Mouse (Mus musculus) CH12.LX (cell line): ENCODE measurements around the gene Adamts16. TPM values are rescaled to one million over a fixed set of nuclear protein-coding genes. Genes with fewer than 3 reads are reported as not detected.

Experiments used
- DNase-seq: peaks from one replicate; pipeline ENCODE4 v3.0.0-alpha.2; 2013; ENCODE audit errors: extremely low read depth
- H3K27ac ChIP-seq: 2 replicates; pipeline ENCODE4 v1.5.1; 2012; ENCODE audit warnings: low read depth, mild to moderate bottlenecking, control low read depth, moderate library complexity; ENCODE audit not compliant: insufficient read depth
- H3K27me3 ChIP-seq: replicated peaks from 2 replicates; pipeline ENCODE3; 2012; ENCODE audit warnings: inconsistent platforms
- H3K36me3 ChIP-seq, 2 experiments: replicated peaks in 1 of 2; 2 replicates each; pipeline versions ENCODE3 to v1.6.1; 2012; ENCODE audit warnings: inconsistent platforms in 1 of 2, low read length in 1 of 2, mild to moderate bottlenecking in 1 of 2, mixed read lengths in 1 of 2, moderate library complexity in 1 of 2; ENCODE audit not compliant: control insufficient read depth in 1 of 2, insufficient read depth in 1 of 2
- H3K4me1 ChIP-seq, 2 experiments: 2 replicates each; pipeline ENCODE4 v1.6.1; 2012; ENCODE audit warnings: inconsistent platforms in 1 of 2, moderate library complexity in 1 of 2; ENCODE audit not compliant: insufficient read depth in 2 of 2, control insufficient read depth in 1 of 2
- H3K4me2 ChIP-seq: 2 replicates; pipeline ENCODE4 v1.6.1; 2012; ENCODE audit warnings: low read depth, mild to moderate bottlenecking, control low read depth; ENCODE audit not compliant: poor library complexity, insufficient read depth, severe bottlenecking
- H3K4me3 ChIP-seq, 3 experiments: fragments of 150-350 bp in 1 of 3; sonication (generic) in 1 of 3; replicated peaks in 1 of 3; 2 replicates each; pipeline versions ENCODE3 to v1.5.1; 2011 to 2012; ENCODE audit warnings: low read depth in 2 of 3, low read length in 2 of 3, mild to moderate bottlenecking in 2 of 3, moderate library complexity in 2 of 3, control low read depth in 1 of 3, improper control_type of control experiment in 1 of 3, inconsistent platforms in 1 of 3, mixed read lengths in 1 of 3; ENCODE audit not compliant: poor library complexity in 1 of 3
- H3K79me2 ChIP-seq: replicated peaks from 2 replicates; pipeline ENCODE4 v1.6.1; 2012; ENCODE audit warnings: mild to moderate bottlenecking, moderate library complexity; ENCODE audit not compliant: control insufficient read depth, poor library complexity, insufficient read depth, severe bottlenecking; ENCODE audit errors: extremely low read depth
- H3K9ac ChIP-seq: 2 replicates; pipeline ENCODE4 v1.6.1; 2012; ENCODE audit warnings: low read depth, mild to moderate bottlenecking, control low read depth, moderate library complexity; ENCODE audit not compliant: insufficient read depth
- H3K9me3 ChIP-seq: replicated peaks from 2 replicates; pipeline ENCODE3; 2012; ENCODE audit warnings: low read length, inconsistent platforms, mixed read lengths
- CHD1 ChIP-seq: IDR thresholded peaks from 2 replicates; pipeline ENCODE4 v1.6.1; 2012; ENCODE audit warnings: low read depth, low read length, improper control_type of control experiment, inconsistent platforms
- CHD2 ChIP-seq: IDR thresholded peaks from 2 replicates; pipeline ENCODE4 v1.6.1; 2011; ENCODE audit warnings: low read length, improper control_type of control experiment
- CTCF ChIP-seq, 2 experiments: IDR thresholded peaks in 1 of 2; conservative IDR thresholded peaks in 1 of 2; 2 replicates each; pipeline ENCODE4 v1.5.1; 2011 to 2012; ENCODE audit warnings: low read depth in 2 of 2, low read length in 2 of 2, improper control_type of control experiment in 1 of 2, inconsistent platforms in 1 of 2, mild to moderate bottlenecking in 1 of 2, moderate library complexity in 1 of 2
- E2F4 ChIP-seq: IDR thresholded peaks from 2 replicates; pipeline ENCODE4 v1.6.1; 2011; ENCODE audit warnings: low read depth, low read length, improper control_type of control experiment; ENCODE audit not compliant: insufficient replicate concordance
- ELF1 ChIP-seq: IDR thresholded peaks from 2 replicates; pipeline ENCODE4 v1.6.1; 2014; ENCODE audit warnings: low read depth, mild to moderate bottlenecking, inconsistent platforms, low read length, improper control_type of control experiment
- GABPA ChIP-seq: IDR thresholded peaks from 2 replicates; pipeline ENCODE4 v1.6.1; 2012; ENCODE audit warnings: low read depth, low read length, improper control_type of control experiment, inconsistent platforms; ENCODE audit not compliant: insufficient replicate concordance
- HCFC1 ChIP-seq: IDR thresholded peaks from 2 replicates; pipeline ENCODE4 v1.6.1; 2012; ENCODE audit warnings: low read depth, mild to moderate bottlenecking, inconsistent platforms, low read length, improper control_type of control experiment
- KAT2A ChIP-seq: IDR thresholded peaks from 2 replicates; pipeline ENCODE4 v1.6.1; 2012; ENCODE audit warnings: low read length, improper control_type of control experiment, inconsistent platforms; ENCODE audit not compliant: insufficient replicate concordance
- MAFK ChIP-seq: IDR thresholded peaks from 2 replicates; pipeline ENCODE4 v1.6.1; 2011; ENCODE audit warnings: low read length, improper control_type of control experiment; ENCODE audit not compliant: insufficient replicate concordance
- MAX ChIP-seq: IDR thresholded peaks from 2 replicates; pipeline ENCODE4 v1.6.1; 2011; ENCODE audit warnings: low read length, improper control_type of control experiment
- MAZ ChIP-seq: IDR thresholded peaks from 2 replicates; pipeline ENCODE4 v1.6.1; 2012; ENCODE audit warnings: low read depth, mild to moderate bottlenecking, inconsistent platforms, low read length, improper control_type of control experiment, moderate library complexity
- MEF2A ChIP-seq: IDR thresholded peaks from 2 replicates; pipeline ENCODE4 v1.6.1; 2014; ENCODE audit warnings: low read depth, mild to moderate bottlenecking, inconsistent platforms, low read length, improper control_type of control experiment, borderline replicate concordance
- MYC ChIP-seq: IDR thresholded peaks from 2 replicates; pipeline ENCODE4 v1.6.1; 2011; ENCODE audit warnings: low read depth, mild to moderate bottlenecking, improper control_type of control experiment, low read length
- NELFE ChIP-seq: IDR thresholded peaks from 2 replicates; pipeline ENCODE4 v1.6.1; 2011; ENCODE audit warnings: low read depth, low read length, improper control_type of control experiment
- NRF1 ChIP-seq: IDR thresholded peaks from 2 replicates; pipeline ENCODE4 v1.6.1; 2014; ENCODE audit warnings: low read depth, mild to moderate bottlenecking, inconsistent platforms, low read length, improper control_type of control experiment, moderate library complexity
- PAX5 ChIP-seq: IDR thresholded peaks from 2 replicates; pipeline ENCODE4 v1.6.1; 2012; ENCODE audit warnings: low read length, inconsistent platforms, mixed read lengths
- POLR2A ChIP-seq: IDR thresholded peaks from 2 replicates; pipeline ENCODE4 v1.6.1; 2011; ENCODE audit warnings: low read depth, mild to moderate bottlenecking, improper control_type of control experiment, low read length
- POLR2AphosphoS2 ChIP-seq: IDR thresholded peaks from 2 replicates; pipeline ENCODE4 v1.6.1; 2011; ENCODE audit warnings: low read depth, low read length, improper control_type of control experiment
- RAD21 ChIP-seq: IDR thresholded peaks from 2 replicates; pipeline ENCODE4 v1.6.1; 2011; ENCODE audit warnings: low read depth, mild to moderate bottlenecking, low read length, improper control_type of control experiment, moderate library complexity
- RCOR1 ChIP-seq: conservative IDR thresholded peaks from 2 replicates; pipeline ENCODE4 v1.6.1; 2012; ENCODE audit warnings: low read depth, mild to moderate bottlenecking, inconsistent platforms, low read length, improper control_type of control experiment
- SIN3A ChIP-seq: IDR thresholded peaks from 2 replicates; pipeline ENCODE4 v1.6.1; 2012; ENCODE audit warnings: low read length, improper control_type of control experiment, inconsistent platforms
- SMC3 ChIP-seq: IDR thresholded peaks from 2 replicates; pipeline ENCODE4 v1.6.1; 2011; ENCODE audit warnings: low read depth, low read length, improper control_type of control experiment
- TBP ChIP-seq: conservative IDR thresholded peaks from 2 replicates; pipeline ENCODE4 v1.6.1; 2011; ENCODE audit warnings: low read depth, low read length, improper control_type of control experiment
- TCF12 ChIP-seq: IDR thresholded peaks from 2 replicates; pipeline ENCODE4 v1.6.1; 2014; ENCODE audit warnings: low read depth, mild to moderate bottlenecking, inconsistent platforms, low read length, improper control_type of control experiment
- UBTF ChIP-seq: IDR thresholded peaks from 2 replicates; pipeline ENCODE4 v1.6.1; 2012; ENCODE audit warnings: low read depth, mild to moderate bottlenecking, inconsistent platforms, low read length, improper control_type of control experiment, moderate library complexity
- ZC3H11A ChIP-seq: IDR thresholded peaks from 2 replicates; pipeline ENCODE4 v1.6.1; 2012; ENCODE audit warnings: low read depth, mild to moderate bottlenecking, inconsistent platforms, low read length, improper control_type of control experiment
- ZMIZ1 ChIP-seq: IDR thresholded peaks from 2 replicates; pipeline ENCODE4 v1.6.1; 2012; ENCODE audit warnings: low read depth, mild to moderate bottlenecking, inconsistent platforms, low read length, improper control_type of control experiment
- dilution Hi-C: fragments of 300-500 bp; cut with MboI; formaldehyde crosslinking; loops from 2 replicates; pipeline ENCODE4 v1.14.3; 2020; ENCODE audit warnings: low sequenced_read_pairs; ENCODE audit not compliant: extremely low pct_unique_long_range_greater_than_20kb, extremely low pct_ligation_motif_present
- in situ Hi-C: fragments of 300-500 bp; cut with MboI; formaldehyde crosslinking; loops from 3 replicates; pipeline ENCODE4 v1.14.3; 2019; ENCODE audit warnings: low sequenced_read_pairs, low pct_ligation_motif_present, low pct_unique_long_range_greater_than_20kb, mixed read lengths
- polyA plus RNA-seq: library from polyadenylated mRNA; unstranded; fragments of >175 nt; gene quantifications from 2 replicates; pipeline ENCODE4 v1.2.1, GENCODE M21; 2012; ENCODE audit warnings: low read depth; ENCODE audit not compliant: insufficient read length
- total RNA-seq, 2 experiments: library from RNA; depleted of rRNA; stranded (reverse); fragments of 300-350 nt in 1 of 2; fragments of >200 nt in 1 of 2; gene quantifications; 2 replicates each; pipeline ENCODE4 v1.2.3; 2012 to 2014

Adamts16 gene
- total and polyA plus RNA-seq, 3 experiments: not detected

DNA sequence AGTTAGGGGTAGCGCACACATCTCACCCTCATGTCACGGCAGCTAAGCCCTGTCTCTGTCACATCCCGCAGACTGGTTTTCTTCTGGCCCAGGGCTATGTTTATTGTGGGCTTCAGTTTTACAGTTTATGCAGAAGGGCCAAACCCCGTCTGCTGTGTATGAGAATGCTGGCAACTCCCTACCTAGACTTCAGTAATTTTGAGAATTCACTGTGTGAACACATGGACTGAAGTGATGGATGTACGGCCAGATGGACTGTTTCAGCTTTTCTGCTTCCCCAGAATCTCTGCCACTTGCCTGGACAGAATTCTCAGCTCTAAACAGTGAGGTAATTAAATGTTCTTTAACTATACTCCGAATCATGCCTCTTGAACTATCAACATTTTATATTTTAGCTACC is 70.5 kb downstream of the Adamts16 start:
- Histone ChIP-seq H3K27me3 (no peaks in the 10 kb centered on the region), H3K9ac (no peak overlapping the region), H3K27ac (no peak overlapping the region), H3K36me3 (no peaks in the 10 kb centered on the region), H3K4me1 (peaks cover 0 to 15% of the 10 kb centered on the region in 2 experiments; a peak in 2 of 4 replicates), H3K4me3 (no peak overlapping the region), H3K9me3 (no peaks in the 10 kb centered on the region), H3K4me2 (no peak overlapping the region), H3K79me2 (no peaks in the 10 kb centered on the region)
- in situ Hi-C loops (no loop called here), dilution Hi-C loops (no loop called here)
- no peak for TF ChIP-seq SMC3
- no peak for TF ChIP-seq POLR2A
- no peak for TF ChIP-seq POLR2AphosphoS2
- no peak for TF ChIP-seq HCFC1
- TF ChIP-seq NELFE: no peak
- TF ChIP-seq CHD1: no peak
- TF ChIP-seq TBP: no peak
- DNase-seq: no peak

- DNase-seq: no peak
- dilution Hi-C loops: no loop called here
Observed at GRCm38 (mm10) chr13:70769156-70769555, 72.5 kb downstream of the Adamts16 start.

GRCm38 (mm10) chr13:70767462-70767861 is 74.1 kb downstream of the Adamts16 start:
- no peak overlapping the region for H3K9ac ChIP-seq
- no peaks in the 10 kb centered on the region for H3K36me3 ChIP-seq
- in situ Hi-C loops (loop anchor here (5.0 kb wide), 1 partner anchor 125 kb away; no protein-coding TSS in a partner anchor), dilution Hi-C loops (no loop called here)
- peak; percentile 27 for DNase-seq
- no peaks in the 10 kb centered on the region for H3K27me3 ChIP-seq
- H3K4me1 ChIP-seq: peaks cover 0 to 4% of the 10 kb centered on the region in 2 experiments; a peak in 2 of 4 replicates
- TF ChIP-seq RAD21 (peak; percentile 73), CTCF (conservative IDR thresholded peaks at IDR 0.05 in 1 of 2, IDR thresholded peaks at IDR 0.05 in 1 of 2; ENCODE audit: low read depth in 2 of 2, low read length in 2 of 2) (peak in 1 of 2 experiments; percentile 76; a peak in 3 of 4 replicates), SMC3 (peak; percentile 76), E2F4 (no peak), ELF1 (no peak), ZC3H11A (peak; percentile 12; the same call in 1 of the 2 replicates), MEF2A (no peak)
- TF ChIP-seq, all 38 proteins: peak for 4
- Histone ChIP-seq H3K4me3 (no peak overlapping the region), H3K9me3 (no peaks in the 10 kb centered on the region), H3K79me2 (no peaks in the 10 kb centered on the region), H3K4me2 (no peak overlapping the region), H3K27ac (no peak overlapping the region)

More at GRCm38 (mm10) chr13:70769156-70769555, 72.5 kb downstream of the Adamts16 start:
- no peak overlapping the region for H3K9ac ChIP-seq
- peaks cover 0 to 15% of the 10 kb centered on the region in 2 experiments; a peak in 2 of 4 replicates for H3K4me1 ChIP-seq
- TF ChIP-seq GABPA (no peak), POLR2A (no peak), MAFK (no peak), MAX (no peak), KAT2A (no peak), PAX5 (no peak), CHD2 (no peak), MYC (no peak), SIN3A (no peak), MAZ (no peak), E2F4 (no peak), TCF12 (no peak), NRF1 (no peak), RCOR1 (no peak), ZMIZ1 (no peak), MEF2A (no peak), UBTF (no peak), CTCF (conservative IDR thresholded peaks at IDR 0.05 in 1 of 2, IDR thresholded peaks at IDR 0.05 in 1 of 2; ENCODE audit: low read depth in 2 of 2, low read length in 2 of 2) (no peak)
- TF ChIP-seq, all 38 proteins: peak for 0
- no peaks in the 10 kb centered on the region for H3K79me2 ChIP-seq
- in situ Hi-C loops: loop anchor here (5.0 kb wide), 1 partner anchor 127 kb away; no protein-coding TSS in a partner anchor
- no peaks in the 10 kb centered on the region for H3K9me3 ChIP-seq
- H3K27me3 ChIP-seq: no peaks in the 10 kb centered on the region
- no peaks in the 10 kb centered on the region for H3K36me3 ChIP-seq
- H3K4me2 ChIP-seq: no peak overlapping the region
- no peak overlapping the region for H3K4me3 ChIP-seq
- no peak overlapping the region for H3K27ac ChIP-seq
